Mouse (Mus musculus) spleen, embryonic (tissue): Measurements from ENCODE around the gene Brinp3.

Source experiments
- CTCF ChIA-PET: fragments of 350-600 bp; sonication (Branson Sonifier 250); formaldehyde crosslinking; loops from one replicate; lab custom pipeline; 2022; lab: Charles Lee

The Brinp3 gene

DNA sequence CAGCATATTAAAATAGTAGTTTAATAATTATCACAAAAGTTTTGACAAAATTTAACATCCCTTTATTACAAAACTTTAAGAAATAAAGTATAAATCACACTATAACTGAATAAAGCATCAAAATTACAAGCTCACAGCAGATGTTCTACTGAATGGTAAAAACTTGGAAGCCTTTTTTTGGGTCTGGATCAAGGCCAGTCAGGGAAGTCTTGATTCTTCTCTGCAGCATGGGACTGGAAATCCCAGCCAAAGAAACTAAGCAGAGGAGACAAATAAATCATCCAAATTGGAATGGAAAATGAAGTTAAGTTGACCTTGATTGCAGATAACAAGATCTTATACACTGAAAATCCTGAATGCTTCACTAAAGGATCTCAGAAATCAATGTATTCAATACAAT, 298.3 kb downstream of the Brinp3 start:
- CTCF ChIA-PET, result no interaction called here

- CTCF ChIA-PET, result no interaction called here
Measured at GRCm38 (mm10) chr1:146799986-146800553, 305.5 kb downstream of the Brinp3 start.

DNA sequence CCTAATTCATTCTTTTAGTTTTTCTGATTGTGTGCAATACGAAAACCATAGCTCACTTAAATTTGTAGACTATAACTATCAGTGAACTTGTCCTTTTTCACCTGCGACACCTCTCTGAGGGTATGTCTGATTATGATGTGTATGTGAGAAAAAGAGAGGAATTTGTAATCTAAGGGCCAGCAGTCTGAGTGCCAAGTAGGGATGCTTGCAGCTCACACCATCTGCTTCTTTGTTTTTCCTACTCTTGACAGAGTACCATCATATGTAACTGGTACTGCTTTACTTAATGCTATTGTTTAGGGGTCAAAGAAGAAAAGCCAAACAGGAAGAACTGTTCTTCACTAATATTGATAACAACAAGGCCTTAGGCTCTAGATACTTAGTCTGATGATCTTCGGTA, 307.3 kb downstream of the Brinp3 start:
- CTCF ChIA-PET, result no interaction called here

DNA sequence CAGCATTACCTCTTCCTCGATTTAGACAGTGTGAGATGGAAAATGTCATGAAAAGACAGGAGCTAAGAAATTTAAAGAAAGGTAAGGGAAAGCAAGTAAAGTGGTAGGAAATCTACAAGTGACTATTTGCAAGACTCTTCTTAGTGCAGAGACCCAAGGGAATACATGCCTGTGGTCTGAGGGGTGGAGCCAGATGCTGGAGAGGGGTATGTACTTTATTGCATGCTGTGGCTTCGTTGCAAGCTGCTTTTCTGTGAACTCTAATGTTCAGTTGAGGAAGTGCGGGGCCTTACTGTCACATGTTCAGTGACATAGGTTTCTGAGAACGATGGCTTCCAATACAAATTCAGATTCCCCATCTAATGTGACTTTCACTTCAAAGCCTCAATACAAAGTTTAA, 313.2 kb downstream of the Brinp3 start:
- CTCF ChIA-PET, result no interaction called here

DNA sequence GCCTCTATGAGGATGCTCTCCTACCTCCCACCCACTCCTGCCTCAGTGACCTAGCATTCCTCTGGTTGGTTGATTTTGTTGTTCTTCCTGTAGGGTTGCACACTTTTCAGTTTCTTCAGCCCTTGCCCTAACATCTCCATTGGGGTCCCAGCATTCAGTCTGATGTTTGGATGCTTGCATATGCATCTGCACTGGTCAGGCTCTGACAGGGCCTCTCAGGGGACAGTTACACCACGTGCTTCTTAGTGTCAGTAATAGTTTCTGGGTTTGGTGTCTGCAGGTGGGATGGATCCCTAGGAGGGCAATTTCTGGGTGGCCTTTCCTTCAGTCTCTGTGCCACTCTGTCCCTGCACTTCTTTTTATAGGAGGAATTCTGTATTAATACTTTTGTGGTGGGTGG, 339.3 kb downstream of the Brinp3 start:
- CTCF ChIA-PET, result no interaction called here

DNA sequence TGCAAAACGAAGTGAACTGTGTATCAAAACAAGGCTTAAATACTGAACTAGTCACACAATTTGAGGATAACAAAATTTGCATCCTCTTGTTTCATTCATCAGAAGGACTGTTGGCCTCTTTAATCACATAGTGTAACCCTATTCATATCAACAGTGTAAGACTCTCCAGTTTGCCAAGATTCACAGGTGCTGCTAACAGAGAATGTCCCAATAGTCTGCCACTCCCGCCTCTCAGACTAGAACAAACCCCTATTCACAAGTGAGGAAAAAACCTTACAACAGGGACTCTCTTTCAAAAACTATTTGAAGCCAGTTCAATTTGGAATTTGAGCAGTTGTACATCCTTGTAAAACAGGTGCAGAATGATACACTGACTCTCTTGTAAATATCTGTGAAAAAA, 349.5 kb downstream of the Brinp3 start:
- CTCF ChIA-PET, result no interaction called here

DNA sequence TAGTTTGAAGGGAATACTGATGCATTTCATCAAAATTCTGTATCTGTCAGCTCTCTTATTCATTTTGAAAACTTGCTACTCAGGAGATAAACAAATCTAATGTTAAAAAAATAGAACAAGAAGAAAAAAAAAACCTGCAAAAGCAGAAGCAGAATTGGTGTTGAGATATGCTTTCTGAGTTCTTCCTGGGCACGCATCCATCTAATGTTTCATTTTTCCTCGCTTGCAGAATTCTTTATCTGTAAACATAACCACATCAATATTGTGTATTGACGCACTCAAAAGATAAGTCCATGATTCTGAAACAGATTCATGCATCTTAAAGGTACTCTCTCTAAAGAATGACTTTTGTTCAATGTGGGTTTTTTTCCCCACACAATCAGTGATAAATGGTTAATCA, 354.3 kb downstream of the Brinp3 start:
- CTCF ChIA-PET, result no interaction called here

- CTCF ChIA-PET, result no interaction called here
Measured at GRCm38 (mm10) chr1:146850147-146850546, 355.6 kb downstream of the Brinp3 start.

DNA sequence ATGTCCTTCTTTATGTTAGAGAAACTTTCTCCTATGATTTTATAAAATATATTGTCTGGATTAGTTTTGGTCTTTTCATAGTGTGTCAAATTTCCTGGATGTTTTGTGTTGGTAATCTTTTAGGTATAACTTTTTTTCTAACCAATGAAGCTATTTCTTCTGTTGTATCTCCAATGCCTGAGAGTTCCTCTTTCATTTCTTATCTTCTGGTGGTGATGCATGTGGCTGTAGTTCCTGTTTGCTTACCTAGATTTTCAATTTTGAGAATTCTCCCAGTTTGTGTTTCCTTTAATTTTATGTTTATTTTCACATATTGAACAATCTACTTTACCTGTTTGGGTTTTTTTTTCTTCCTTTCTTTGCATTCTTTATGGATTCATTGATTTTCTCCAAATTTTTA, 404.1 kb downstream of the Brinp3 start:
- CTCF ChIA-PET, result no interaction called here

DNA sequence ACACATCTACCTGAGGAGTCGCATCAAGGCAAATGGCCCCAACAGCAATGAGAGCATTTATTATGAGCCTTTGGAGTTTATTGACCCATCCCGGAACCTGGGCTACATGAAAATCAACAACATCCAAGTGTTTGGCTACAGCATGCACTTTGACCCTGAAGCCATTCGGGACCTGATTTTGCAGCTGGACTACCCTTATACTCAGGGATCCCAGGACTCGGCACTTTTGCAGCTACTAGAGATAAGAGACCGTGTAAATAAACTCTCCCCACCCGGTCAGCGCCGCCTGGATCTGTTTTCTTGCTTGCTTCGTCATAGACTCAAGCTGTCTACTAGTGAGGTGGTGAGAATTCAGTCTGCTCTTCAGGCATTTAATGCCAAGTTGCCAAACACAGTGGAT, 407.1 kb downstream of the Brinp3 start:
- CTCF ChIA-PET, result no interaction called here

- CTCF ChIA-PET, result interaction anchor here (0.6 kb wide), 1 partner anchor 900 kb away, joined by 5 read pairs; no protein-coding TSS in a partner anchor
Measured at GRCm38 (mm10) chr1:146939463-146940389, 445.2 kb downstream of the Brinp3 start.
